Mouse (Mus musculus): ENCODE results near the gene Plekhh3.
A peak's percentile ranks its signal among the peaks of the same experiment; 100 is the strongest.
"Not testable (repeated sequence)": the region's sequence is repeated elsewhere in the genome, so short reads cannot be mapped to it uniquely, and the experiment has no call there.

Gene Plekhh3

DNA sequence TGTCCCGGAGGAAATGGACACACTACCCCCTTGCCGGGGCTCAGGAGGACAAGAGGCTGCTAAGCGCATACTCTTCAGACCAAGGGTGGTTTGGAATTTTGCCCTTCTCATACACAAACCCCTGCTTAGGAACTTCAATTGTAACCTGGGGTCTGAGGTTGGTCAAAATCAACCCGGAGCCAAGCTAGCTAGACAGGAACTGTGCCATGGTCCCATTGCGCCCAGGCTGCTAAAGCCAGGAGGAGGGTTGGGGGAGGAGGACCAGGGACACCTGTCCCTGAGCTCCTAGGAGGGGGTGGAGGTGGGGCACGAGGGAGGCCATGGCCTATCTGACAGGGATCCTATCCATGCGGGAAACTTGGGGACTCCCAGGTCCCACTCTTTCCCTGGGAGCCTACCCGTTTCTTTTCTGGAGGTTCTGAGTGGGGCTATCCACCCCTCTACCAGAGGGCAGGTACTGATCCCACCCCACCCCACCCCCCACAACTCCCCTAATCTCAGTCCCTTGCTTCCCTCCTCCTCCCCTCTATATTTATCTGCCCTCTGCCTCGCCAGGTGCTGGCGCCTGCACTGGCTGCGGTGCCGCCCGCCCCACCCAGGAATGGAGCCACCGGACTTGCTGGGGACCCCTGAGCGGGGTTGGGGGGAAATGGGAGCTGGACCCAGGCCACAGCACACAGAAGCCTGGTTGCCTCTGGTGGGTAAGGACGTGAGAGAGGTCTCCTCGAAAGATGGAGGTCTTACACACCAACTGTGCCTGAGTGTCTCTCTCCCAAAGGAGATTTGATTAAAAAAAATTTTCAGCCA is 1.6 kb downstream of the Plekhh3 start:
- DNase-seq, result no peak

GRCm38 (mm10) chr11:101168301-101168980 is 2.7 kb downstream of the Plekhh3 start:
- DNase-seq, result no peak

- DNase-seq, result no peak
Measured at GRCm38 (mm10) chr11:101167963-101168300, 3.2 kb downstream of the Plekhh3 start.

DNA sequence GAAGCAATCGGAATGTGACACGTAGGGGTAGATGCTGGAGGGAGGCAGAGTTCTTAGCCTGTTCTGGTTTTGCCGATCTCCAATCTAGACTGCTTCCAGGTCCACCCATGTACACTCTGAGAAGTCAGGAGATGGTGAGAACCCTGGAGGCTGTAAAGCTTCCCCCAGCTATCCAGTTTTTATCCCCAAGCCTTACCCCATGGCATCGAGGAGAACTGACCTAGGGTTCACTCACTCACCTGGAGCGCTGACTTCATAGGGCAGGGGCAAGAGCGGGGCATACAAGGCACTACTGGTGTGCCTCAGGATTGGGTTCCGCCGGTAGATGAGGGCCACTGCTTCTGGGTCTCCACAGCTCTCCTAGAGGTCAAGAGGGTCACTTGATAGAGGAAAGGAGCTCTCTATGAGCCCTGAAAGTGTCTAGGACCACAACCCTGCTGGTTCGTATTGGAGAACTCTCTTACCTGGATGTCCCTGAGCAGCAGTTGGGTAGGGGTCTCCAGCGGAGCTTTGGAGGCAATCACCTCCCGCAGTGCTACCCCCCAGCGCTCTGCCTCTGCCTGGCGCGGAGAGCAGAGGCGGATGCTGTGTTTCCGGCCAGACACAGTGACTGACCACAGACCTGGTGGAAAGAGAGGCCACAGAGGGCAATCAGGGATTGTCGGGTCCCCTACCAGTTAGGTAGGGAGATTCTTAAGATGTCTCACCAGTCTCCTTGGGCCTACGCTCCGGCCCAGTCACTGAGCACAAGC is 3.8 kb downstream of the Plekhh3 start:
- DNase-seq, result no peak

GRCm38 (mm10) chr11:101166357-101166756 is 4.8 kb downstream of the Plekhh3 start:
- no peak for DNase-seq

DNA sequence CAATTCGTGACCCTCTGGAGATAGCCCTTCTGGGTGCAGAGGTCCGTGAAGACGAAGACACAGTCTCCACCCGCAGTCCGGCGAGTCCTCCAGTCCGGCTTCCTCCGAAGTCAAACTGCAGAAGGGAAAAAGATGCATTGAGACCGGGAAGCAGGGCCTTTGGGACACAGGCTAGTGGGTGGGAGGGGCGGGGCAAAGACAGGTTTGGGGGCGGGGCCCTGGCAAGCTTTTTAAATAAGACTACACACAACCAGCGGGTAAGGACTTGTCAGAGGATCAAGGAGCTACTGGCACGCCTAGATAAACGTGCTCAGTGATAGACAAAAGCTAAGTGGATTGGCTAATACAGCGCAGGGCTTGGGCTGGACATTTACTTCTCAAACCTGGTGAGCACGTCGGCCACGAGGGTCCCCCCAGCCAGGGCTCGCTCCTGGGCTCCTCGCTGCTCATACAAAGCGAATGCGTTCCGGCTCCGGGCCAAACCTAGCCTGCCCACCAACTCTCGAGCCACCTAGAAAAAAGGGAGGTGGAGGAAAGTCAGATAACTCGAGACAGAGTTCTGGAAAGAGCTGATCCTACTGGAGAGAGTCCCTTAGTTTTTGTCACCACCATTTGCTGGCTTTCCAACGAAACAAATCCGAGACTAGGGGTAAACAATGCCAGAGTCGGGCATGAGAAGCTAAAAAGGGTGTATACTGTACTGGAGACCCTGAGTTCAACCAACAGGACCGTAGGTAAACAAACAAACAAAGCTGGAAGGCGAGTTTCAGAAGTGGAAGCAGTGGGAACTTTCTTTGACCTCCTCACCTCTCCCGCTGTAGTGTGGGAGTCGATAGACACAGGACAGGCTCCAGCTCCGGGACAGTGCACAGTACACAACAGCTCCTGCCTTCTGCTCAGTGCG is 6.2 kb downstream of the Plekhh3 start:
- no peak for DNase-seq

GRCm38 (mm10) chr11:101164351-101164665 is 6.8 kb downstream of the Plekhh3 start:
- DNase-seq, result no peak

GRCm38 (mm10) chr11:101163476-101164350 is 7.4 kb downstream of the Plekhh3 start:
- no peak for DNase-seq

GRCm38 (mm10) chr11:101162772-101163171 is 8.4 kb downstream of the Plekhh3 start:
- DNase-seq, result no peak

DNA sequence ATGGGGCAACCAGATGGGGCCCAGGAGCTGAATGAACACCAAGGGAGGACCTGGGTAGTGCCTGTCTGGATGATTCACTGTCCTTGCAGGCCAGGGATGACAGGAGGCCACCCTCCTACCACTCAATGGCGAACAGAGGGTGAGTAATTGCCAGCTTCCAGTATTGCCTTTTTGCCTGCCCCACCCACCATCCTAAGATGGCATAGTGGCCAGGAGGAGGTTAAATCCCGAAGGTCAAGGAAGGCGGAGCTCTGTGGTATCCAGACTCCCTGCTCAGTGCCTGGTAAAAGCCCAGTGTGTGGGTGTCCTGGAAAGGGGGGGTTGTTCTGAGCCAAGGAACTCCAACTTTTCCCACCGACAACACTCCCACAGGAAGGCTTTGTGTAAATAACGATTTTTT is 8.8 kb downstream of the Plekhh3 start:
- DNase-seq, result no peak

DNA sequence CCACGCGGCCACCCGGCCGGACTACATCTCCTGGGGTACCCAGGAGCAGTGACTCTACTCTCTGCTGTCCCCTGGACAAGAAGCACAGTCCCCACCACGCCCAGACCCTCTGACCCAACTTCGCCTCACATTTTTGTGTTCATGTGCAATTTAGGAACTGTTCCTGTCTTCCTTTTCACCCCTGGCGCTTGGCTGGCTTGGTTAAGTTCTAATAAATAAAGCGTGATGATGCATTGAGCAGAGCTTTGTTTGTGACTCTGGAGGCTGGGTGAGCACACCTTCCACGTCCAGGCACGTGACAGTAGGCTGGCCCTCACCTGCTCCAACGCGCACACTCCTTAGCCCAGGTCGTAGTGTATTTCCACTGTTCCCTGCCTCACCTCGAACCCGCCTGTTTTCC is 9.6 kb downstream of the Plekhh3 start:
- no peak for DNase-seq

GRCm38 (mm10) chr11:101160981-101161505 is 10.1 kb downstream of the Plekhh3 start:
- not testable (repeated sequence) for DNase-seq

GRCm38 (mm10) chr11:101160151-101160550 is 11.0 kb downstream of the Plekhh3 start:
- not testable (repeated sequence) for DNase-seq

GRCm38 (mm10) chr11:101155728-101156371 is 15.3 kb downstream of the Plekhh3 start, which contains the start of gene Tubg2:
Gene Tubg2, plus strand, starts transcription at chr11:101155907.
- peak; percentile 87 for DNase-seq

- no peak for DNase-seq
Measured at GRCm38 (mm10) chr11:101155151-101155550, 16.0 kb downstream of the Plekhh3 start.

DNA sequence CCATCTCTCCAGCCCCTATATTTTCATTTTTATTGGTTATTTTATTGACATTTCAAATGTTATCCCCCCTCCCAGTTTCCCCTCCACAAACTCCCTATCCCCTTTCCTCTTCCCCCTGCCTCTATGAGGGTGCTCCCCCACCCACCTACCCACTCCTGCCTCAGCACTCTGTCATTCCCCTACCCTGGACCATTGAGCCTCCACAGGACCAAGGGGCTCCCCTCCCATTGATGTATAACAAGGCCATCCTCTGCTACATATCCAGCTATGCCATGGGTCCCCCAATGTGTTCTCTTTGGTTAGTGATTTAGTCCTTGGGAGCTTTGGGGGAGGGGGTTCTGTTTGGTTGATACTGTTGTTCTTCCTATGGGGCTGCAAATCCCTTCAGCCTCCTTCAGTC is 16.5 kb downstream of the Plekhh3 start:
- DNase-seq, result no peak

- DNase-seq, result no peak
Measured at GRCm38 (mm10) chr11:101152825-101153224, 18.3 kb downstream of the Plekhh3 start.

DNA sequence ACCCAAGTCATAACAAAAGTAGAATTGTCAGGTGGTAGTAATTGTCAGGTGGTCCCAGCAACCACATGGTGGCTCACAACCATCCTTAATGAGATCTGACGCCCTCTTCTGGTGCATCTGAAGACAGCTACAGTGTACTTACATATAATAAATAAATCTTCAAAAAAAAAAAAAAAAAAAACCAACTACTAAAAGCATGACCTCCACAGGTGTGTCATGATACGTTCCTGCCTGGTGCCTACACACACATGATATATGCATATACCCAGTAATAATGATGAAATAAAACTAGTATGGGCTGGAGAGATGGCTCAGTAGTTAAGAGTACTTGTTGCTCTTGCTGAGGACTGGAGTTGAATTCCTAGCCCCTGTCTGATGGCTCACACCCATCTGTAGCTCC is 20.1 kb downstream of the Plekhh3 start:
- no peak for DNase-seq

DNA sequence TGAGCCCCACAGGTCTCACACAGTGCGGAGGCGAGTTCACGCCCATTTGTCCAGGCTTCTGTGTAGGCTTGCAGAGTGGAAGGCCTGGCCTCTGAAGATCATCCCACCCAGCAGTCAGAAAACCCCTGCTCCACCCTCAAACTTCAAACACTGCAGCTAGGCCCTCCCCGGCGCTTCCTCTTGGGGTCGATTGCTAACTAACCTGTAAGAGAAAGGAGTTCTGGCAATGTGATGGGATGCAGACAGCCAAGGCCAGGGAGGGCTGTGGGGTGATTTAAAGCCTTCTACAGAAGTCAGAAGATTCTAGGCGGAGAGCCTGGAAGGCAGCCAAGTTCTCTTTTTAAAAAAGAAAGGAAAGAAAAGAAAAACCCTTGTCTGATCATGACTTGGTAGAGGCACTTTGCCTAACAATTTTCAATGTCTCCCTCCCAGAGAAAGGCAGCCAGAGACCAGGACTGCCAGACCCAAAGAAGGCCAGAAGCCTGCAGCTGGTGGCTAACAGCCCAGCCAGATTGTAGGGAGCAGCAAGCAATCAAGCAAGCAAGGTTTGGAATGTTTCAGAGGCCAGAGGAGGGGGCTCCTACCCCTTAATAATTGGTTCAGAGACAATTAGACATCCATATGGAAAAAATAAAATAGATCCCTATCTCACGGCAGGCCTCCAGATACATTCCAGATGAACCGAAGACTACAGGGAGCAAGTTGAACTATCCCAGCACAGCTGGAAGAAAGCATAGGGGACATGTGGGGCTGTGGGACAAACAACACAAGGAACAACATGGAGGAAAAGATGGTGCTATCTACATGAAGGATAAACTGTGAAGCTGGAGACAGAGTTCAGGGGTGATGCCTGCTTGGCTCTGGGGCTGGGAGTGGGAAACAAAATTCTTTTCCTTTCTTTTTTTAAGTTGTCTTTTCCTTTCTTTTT is 21.7 kb downstream of the Plekhh3 start:
- DNase-seq, result no peak

DNA sequence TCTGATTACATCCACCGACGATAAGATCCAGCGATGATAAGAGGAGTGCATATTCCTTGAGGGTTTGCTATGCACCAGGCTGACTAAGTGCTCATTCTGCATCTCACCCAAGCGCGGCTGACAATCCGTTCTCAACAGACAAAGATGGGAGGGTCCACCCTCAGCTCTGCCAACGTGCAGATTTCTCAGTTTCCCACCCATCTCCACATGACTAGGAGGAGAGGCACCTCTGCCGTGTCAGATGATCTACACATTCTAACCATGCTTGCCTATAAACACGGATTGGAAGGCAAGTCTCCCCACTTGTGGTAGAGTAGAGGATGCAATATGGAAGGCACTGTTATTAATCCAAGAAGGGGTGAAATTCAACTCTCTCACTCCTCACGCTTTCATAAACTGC is 22.4 kb downstream of the Plekhh3 start:
- DNase-seq, result no peak

All from right cerebral cortex, postnatal 25 days (tissue).